Mouse (Mus musculus): ENCODE results near the gene Cblc.

- TF ChIP-seq MYOD1 (IDR thresholded peaks at IDR 0.05; ENCODE audit: control insufficient read depth, insufficient read length, low read depth) (no peak), CTCF (IDR thresholded peaks at IDR 0.05; ENCODE audit: control insufficient read depth, insufficient read depth, insufficient read length) (no peak), USF1 (IDR thresholded peaks at IDR 0.05; ENCODE audit: low read depth) (no peak), MAX (IDR thresholded peaks at IDR 0.05) (no peak), FOSL1 (IDR thresholded peaks at IDR 0.05; ENCODE audit: insufficient read depth, low read length, poor library complexity, severe bottlenecking) (no peak), MYOG (IDR thresholded peaks at IDR 0.05; ENCODE audit: control insufficient read depth, extremely low read depth, insufficient read length) (no peak), CEBPB (IDR thresholded peaks at IDR 0.05; ENCODE audit: low read depth) (no peak)
These were observed 12.8 kb upstream of the Cblc start for GRCm38 (mm10) chr7:19809369-19809768.

Measured in C2C12 (cell line).